Mouse (Mus musculus) limb, embryonic 14.5 days (tissue): ENCODE results near the gene Slc25a12. TPM values are rescaled to one million over a fixed set of nuclear protein-coding genes. Genes with fewer than 3 reads are reported as not detected.
A peak's percentile ranks its signal among the peaks of the same experiment; 100 is the strongest.

ENCODE experiments used
- ATAC-seq: fragments of 200-750 bp; cut with Nextera tagmentation; 2 replicates; pipeline ENCODE4 v1.8.0; 2017; ENCODE audit warnings: low read depth, moderate number of reproducible peaks, moderate TSS enrichment; ENCODE audit not compliant: low FRiP score
- DNase-seq: peaks from one replicate; pipeline ENCODE4 v3.0.0-alpha.2; 2015; ENCODE audit warnings: low spot score
- H3K27ac ChIP-seq: fragments of 300-500 bp; sonication (generic); replicated peaks from 2 replicates; pipeline ENCODE4 v1.5.1; 2014; ENCODE audit warnings: low read depth, mild to moderate bottlenecking, low read length, moderate library complexity, mixed read lengths
- H3K27me3 ChIP-seq: fragments of 300-500 bp; sonication (generic); 2 replicates; pipeline ENCODE4 v1.6.1; 2014; ENCODE audit warnings: low read length, mixed read lengths; ENCODE audit not compliant: control insufficient read depth, insufficient read depth
- H3K36me3 ChIP-seq: fragments of 300-500 bp; sonication (generic); 2 replicates; pipeline ENCODE4 v1.6.1; 2014; ENCODE audit warnings: mild to moderate bottlenecking, low read length, moderate library complexity, mixed read lengths; ENCODE audit not compliant: control insufficient read depth, insufficient read depth
- H3K4me1 ChIP-seq: fragments of 300-500 bp; sonication (generic); 2 replicates; pipeline ENCODE4 v1.6.1; 2014; ENCODE audit warnings: antibody characterized with exemption, low read length, mixed read lengths; ENCODE audit not compliant: control insufficient read depth, insufficient read depth
- H3K4me2 ChIP-seq: fragments of 300-500 bp; sonication (generic); replicated peaks from 2 replicates; pipeline ENCODE4 v1.6.1; 2014; ENCODE audit warnings: low read depth, mild to moderate bottlenecking, low read length, moderate library complexity; ENCODE audit not compliant: severe bottlenecking
- H3K4me3 ChIP-seq: fragments of 300-500 bp; sonication (generic); replicated peaks from 2 replicates; pipeline ENCODE4 v1.5.1; 2014; ENCODE audit warnings: low read length
- H3K9ac ChIP-seq: fragments of 300-500 bp; sonication (generic); 2 replicates; pipeline ENCODE4 v1.6.1; 2014; ENCODE audit warnings: mild to moderate bottlenecking, low read depth, low read length, moderate library complexity; ENCODE audit not compliant: severe bottlenecking
- H3K9me3 ChIP-seq: fragments of 300-500 bp; sonication (generic); 2 replicates; pipeline ENCODE4 v1.6.1; 2016; ENCODE audit warnings: low read length; ENCODE audit not compliant: control insufficient read depth
- POLR2A ChIP-seq: fragments of 200-500 bp; IDR thresholded peaks from 2 replicates; pipeline ENCODE4 v1.8.0; 2012; ENCODE audit warnings: inconsistent platforms, mild to moderate bottlenecking, moderate library complexity, borderline replicate concordance; ENCODE audit not compliant: insufficient read depth, insufficient read length; ENCODE audit errors: extremely low read depth
- WGBS: fragments of 180-500 bp; shearing (Covaris S2); extraction: QIAGEN DNeasy Blood & Tissue Kit; methylation state at CpG from one replicate; pipeline ENCODE4 v1.1.7; 2014; 5-methylcytosine and 5-hydroxymethylcytosine counted together
- polyA plus RNA-seq, 2 experiments: library from polyadenylated mRNA; depleted of rRNA in 1 of 2; stranded (reverse) in 1 of 2; unstranded in 1 of 2; fragments of >200 nt; fragmentation: Nextera tagmentation in 1 of 2; extraction: Ambion mirVana in 1 of 2; gene quantifications; 2 replicates each; pipeline versions ENCODE4 v1.2.1 to v1.2.3; 2012 to 2014

Gene Slc25a12
- polyA plus RNA-seq (2012; rRNA removed) (30.9 and 37.1 TPM in 2 replicates), polyA plus RNA-seq (2014; fragmentation: Nextera tagmentation; extraction: Ambion mirVana) (33.1 and 34.0 TPM in 2 replicates)

DNA sequence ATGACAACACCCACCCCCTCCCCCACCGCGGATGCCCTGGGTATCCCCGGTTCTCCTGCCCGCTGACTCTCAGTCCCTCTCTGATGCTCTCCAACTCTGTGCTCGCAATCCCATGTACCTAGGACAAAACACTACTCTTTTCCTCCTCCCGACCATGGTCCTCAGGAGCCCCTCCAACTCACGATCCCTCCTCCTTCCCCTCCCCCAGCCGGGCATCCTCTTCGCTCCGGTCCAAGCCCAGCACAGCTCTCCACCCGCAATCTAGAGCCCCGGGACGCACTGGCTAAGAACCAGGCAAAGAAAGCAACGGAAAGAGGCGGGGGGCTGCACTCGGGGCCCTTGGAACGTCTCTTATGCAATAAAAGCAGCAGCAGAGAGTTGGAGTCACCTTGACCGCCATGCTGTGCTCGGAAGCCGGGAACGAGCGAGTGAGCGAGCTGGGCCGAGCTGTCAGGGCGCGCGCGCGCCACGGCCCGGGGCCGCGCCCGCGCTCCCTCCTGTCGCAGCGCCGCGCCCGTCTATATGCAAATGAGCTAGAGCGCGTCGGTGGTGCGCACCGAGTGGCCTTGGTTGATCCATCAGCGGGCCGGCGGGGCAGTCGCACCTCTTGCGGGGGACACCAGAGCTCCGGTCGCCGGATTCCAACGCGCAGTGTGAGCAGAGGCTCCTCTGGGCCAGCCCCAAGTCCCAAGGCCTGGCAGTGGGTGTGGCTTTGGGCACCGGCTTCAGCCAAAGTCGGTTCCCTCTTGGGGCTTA lies at the start of gene Slc25a12:
Gene Slc25a12, minus strand, starts transcription at position 625 of the 756 bp plus-strand sequence.
- Histone ChIP-seq H3K27ac (peak within 1 kb of the TSS; percentile 48; the same call in 1 of the 2 replicates), H3K4me3 (peak within 1 kb of the TSS; percentile 83), H3K9ac (peak within 1 kb of the TSS; percentile 75), H3K36me3 (no peaks in the 10 kb centered on the region), H3K4me2 (peak within 1 kb of the TSS; percentile 75), H3K9me3 (no peaks in the 10 kb centered on the region), H3K27me3 (no peaks in the 10 kb centered on the region), H3K4me1 (peaks cover 12% of the 10 kb centered on the region; the same call in 1 of the 2 replicates)
- TF ChIP-seq POLR2A: 0 out of 2 replicates have a peak, but pooled peaks have one; percentile 14
- DNase-seq (peak; percentile 88), ATAC-seq (peak; percentile 89)
- under 1% methylated on average over 46 of the region's 57 CpGs for WGBS

DNA sequence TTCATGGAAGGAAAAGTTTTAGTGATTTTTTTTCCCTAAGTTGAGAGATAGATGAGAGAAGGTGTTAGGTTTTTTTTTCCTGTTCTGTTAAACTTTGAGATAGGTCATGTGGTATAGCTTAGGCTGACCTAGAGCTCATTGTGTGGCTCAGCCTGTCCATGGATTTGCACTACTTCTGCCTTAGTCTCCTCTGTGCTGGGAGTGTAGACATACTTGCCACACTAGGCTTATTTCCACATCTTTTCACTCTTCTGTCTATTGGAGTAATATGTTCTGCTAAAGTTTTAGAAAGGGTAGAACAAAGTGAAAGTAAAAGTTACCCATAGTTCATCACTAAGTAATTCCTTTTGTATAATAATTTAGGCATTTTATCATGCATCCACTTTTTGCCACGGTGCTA lies 38.1 kb upstream of the Slc25a12 start:
- no peak for TF ChIP-seq POLR2A
- WGBS: 90% methylated on average over 1 of the region's 1 CpGs
- Histone ChIP-seq H3K36me3 (peaks cover 35% of the 10 kb centered on the region), H3K4me3 (no peak overlapping the region), H3K9ac (no peak overlapping the region), H3K27ac (no peak overlapping the region), H3K9me3 (no peaks in the 10 kb centered on the region), H3K27me3 (no peaks in the 10 kb centered on the region), H3K4me1 (no peaks in the 10 kb centered on the region), H3K4me2 (no peak overlapping the region)
- DNase-seq (no peak), ATAC-seq (no peak)

DNA sequence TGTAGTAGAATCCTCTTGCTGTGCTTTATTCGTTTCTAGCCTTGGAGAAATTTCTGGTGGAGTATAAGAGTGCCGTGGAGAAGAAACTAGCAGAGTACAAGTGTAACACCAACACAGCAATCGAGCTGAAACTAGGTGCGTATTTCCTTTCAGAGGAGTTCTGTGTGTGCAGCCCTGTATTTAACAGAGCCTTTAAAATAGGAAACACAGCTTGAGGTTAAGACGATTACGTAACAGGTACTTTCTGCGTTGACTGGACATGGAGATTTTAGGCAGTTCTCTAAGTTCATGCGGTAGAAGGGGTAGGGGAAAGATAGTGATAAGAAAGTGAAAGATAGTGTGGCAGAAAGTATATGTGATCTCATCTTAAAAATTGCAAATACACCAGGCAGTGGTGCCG lies 22.3 kb upstream of the Slc25a12 start:
- 55% methylated on average over 9 of the region's 9 CpGs for WGBS
- peak overlapping the region; percentile 80 for H3K4me2 ChIP-seq

DNA sequence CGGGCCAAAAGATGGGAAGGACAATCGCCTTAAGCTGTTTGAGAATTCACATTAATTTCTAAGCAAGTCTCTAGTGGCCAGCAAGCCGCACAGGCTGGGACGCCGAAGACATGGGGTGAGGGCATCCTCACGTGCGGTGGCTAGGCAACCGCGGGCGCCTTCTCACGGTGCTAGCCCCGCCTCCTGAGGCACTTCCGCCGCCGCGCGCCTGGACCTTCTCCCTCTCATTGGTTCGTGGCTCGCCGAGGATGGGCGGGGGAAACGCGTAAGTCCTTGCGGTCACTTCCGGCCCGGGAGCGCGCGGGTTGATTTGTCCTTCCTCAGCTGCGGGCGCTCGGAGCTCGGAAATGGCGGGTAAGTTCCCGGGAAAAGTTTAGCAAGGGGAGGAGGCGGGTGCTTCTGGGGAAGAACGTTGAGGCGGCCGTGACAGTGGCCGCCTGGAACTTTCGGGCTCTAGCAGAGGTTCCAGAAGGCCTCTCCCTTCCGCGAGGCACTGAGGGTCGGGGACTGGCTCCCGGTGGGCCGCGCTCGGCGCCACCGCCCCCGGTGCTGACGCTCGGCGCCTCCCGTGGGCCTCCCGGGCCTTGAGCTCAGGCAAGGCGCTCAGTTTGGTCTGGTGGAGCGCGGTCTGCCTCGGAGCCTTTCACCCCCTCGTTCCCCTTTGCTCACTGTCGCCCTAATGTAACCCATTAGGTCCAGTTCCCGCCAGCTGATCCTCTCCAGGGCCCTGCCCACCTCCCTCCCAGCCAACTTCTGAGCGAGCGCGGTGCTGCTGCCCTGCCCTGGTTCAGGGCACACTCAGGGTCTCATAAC lies 21.6 kb upstream of the Slc25a12 start, which contains the start of gene Hat1:
Gene Hat1, plus strand, starts transcription at position 8 of the 813 bp plus-strand sequence.
- ATAC-seq (peak; percentile 99), DNase-seq (peak; percentile 97)
- under 1% methylated on average over 48 of the region's 66 CpGs for WGBS
- H3K4me2 ChIP-seq: peak within 1 kb of the TSS; percentile 80
- peak within 1 kb of the TSS; percentile 88 for H3K9ac ChIP-seq
- no peak for TF ChIP-seq POLR2A
- no peaks in the 10 kb centered on the region for H3K27me3 ChIP-seq
- no peaks in the 10 kb centered on the region for H3K4me1 ChIP-seq
- H3K36me3 ChIP-seq: peaks cover 22% of the 10 kb centered on the region; the same call in 1 of the 2 replicates
- peak within 1 kb of the TSS; percentile 82 for H3K27ac ChIP-seq
- H3K4me3 ChIP-seq: peak within 1 kb of the TSS; percentile 94
- H3K9me3 ChIP-seq: no peaks in the 10 kb centered on the region

More for the DNA sequence above, 22.3 kb upstream of the Slc25a12 start:
- Histone ChIP-seq H3K9ac (peak overlapping the region; percentile 88), H3K27me3 (no peaks in the 10 kb centered on the region), H3K4me1 (no peaks in the 10 kb centered on the region), H3K4me3 (peak overlapping the region; percentile 94), H3K27ac (no peak overlapping the region), H3K36me3 (peaks cover 22% of the 10 kb centered on the region; the same call in 1 of the 2 replicates), H3K9me3 (no peaks in the 10 kb centered on the region)
- DNase-seq (no peak), ATAC-seq (no peak)
- no peak for TF ChIP-seq POLR2A

DNA sequence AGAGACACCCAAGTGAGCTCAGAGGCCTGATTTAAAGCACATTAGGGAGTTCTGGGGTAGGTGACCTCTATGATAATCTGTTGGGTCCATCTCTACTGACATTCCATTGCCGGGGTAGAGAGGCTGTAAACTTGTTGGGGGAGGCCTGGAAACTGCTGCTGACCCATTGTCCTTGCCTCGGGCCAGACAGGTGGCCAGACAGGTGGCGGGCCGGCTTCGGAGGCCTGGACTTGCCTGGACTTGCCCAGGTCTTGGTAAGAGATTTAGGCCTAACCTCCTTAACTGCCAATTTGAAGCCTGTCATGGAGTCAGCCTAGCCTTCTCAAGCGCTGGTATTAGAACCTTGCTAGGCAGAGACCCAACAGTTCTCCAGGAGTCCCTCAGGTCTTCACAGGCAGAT lies 20.2 kb upstream of the Slc25a12 start:
- H3K4me2 ChIP-seq: no peak overlapping the region
- no peaks in the 10 kb centered on the region for H3K27me3 ChIP-seq
- H3K4me1 ChIP-seq: no peaks in the 10 kb centered on the region
- no peak for ATAC-seq
- peaks cover 18% of the 10 kb centered on the region; the same call in 1 of the 2 replicates for H3K36me3 ChIP-seq
- H3K4me3 ChIP-seq: no peak overlapping the region
- WGBS: 73% methylated on average over 6 of the region's 6 CpGs
- no peak for DNase-seq
- H3K9me3 ChIP-seq: no peaks in the 10 kb centered on the region
- no peak overlapping the region for H3K27ac ChIP-seq
- TF ChIP-seq POLR2A: no peak
- H3K9ac ChIP-seq: no peak overlapping the region
